Mouse (Mus musculus) hindbrain, embryonic 11.5 days (tissue): ENCODE measurements around the gene Mboat2. TPM values are rescaled to one million over a fixed set of nuclear protein-coding genes. Genes with fewer than 3 reads are reported as not detected.
A peak's percentile ranks its signal among the peaks of the same experiment; 100 is the strongest.

Source experiments
- ATAC-seq: fragments of 200-750 bp; cut with Nextera tagmentation; 2 replicates; pipeline ENCODE4 v1.8.0; 2017; ENCODE audit warnings: mild to moderate bottlenecking, moderate TSS enrichment, moderate library complexity; ENCODE audit not compliant: low FRiP score
- DNase-seq: peaks from one replicate; pipeline ENCODE4 v3.0.0-alpha.2; 2015; ENCODE audit warnings: low spot score
- H3K27ac ChIP-seq: fragments of 300-500 bp; sonication (generic); 2 replicates; pipeline ENCODE4 v1.5.1; 2014; ENCODE audit warnings: mild to moderate bottlenecking, low read depth, low read length
- H3K27me3 ChIP-seq: fragments of 300-500 bp; sonication (generic); 2 replicates; pipeline ENCODE4 v1.6.1; 2014; ENCODE audit warnings: mild to moderate bottlenecking, low read length, moderate library complexity, mixed read lengths; ENCODE audit not compliant: control insufficient read depth, insufficient read depth
- H3K36me3 ChIP-seq: fragments of 300-500 bp; sonication (generic); 2 replicates; pipeline ENCODE4 v1.6.1; 2014; ENCODE audit warnings: mild to moderate bottlenecking, low read length, moderate library complexity, mixed read lengths; ENCODE audit not compliant: control insufficient read depth, insufficient read depth
- H3K4me1 ChIP-seq: fragments of 300-500 bp; sonication (generic); replicated peaks from 2 replicates; pipeline ENCODE4 v1.6.1; 2014; ENCODE audit warnings: low read length, mixed read lengths; ENCODE audit not compliant: control insufficient read depth, insufficient read depth
- H3K4me2 ChIP-seq: fragments of 300-500 bp; sonication (generic); replicated peaks from 2 replicates; pipeline ENCODE4 v1.6.1; 2014; ENCODE audit warnings: mild to moderate bottlenecking, low read depth, low read length
- H3K4me3 ChIP-seq: fragments of 300-500 bp; sonication (generic); 2 replicates; pipeline ENCODE4 v1.5.1; 2014; ENCODE audit warnings: low read depth, low read length
- H3K9ac ChIP-seq: fragments of 300-500 bp; sonication (generic); 2 replicates; pipeline ENCODE4 v1.6.1; 2014; ENCODE audit warnings: low read depth, low read length
- H3K9me3 ChIP-seq: fragments of 300-500 bp; sonication (generic); 2 replicates; pipeline ENCODE4 v1.6.1; 2016; ENCODE audit warnings: low read length; ENCODE audit not compliant: control insufficient read depth
- WGBS: fragments of 180-500 bp; shearing (Covaris S2); extraction: QIAGEN DNeasy Blood & Tissue Kit; methylation state at CpG from one replicate; pipeline ENCODE4 v1.1.7; 2014; 5-methylcytosine and 5-hydroxymethylcytosine counted together
- polyA plus RNA-seq: library from polyadenylated mRNA; unstranded; fragments of >200 nt; fragmentation: Nextera tagmentation; extraction: Ambion mirVana; gene quantifications from 2 replicates; pipeline ENCODE4 v1.2.1, GENCODE M21; 2014

Mboat2 gene
- polyA plus RNA-seq, 1 experiment from 2014 or later, result 59.5 TPM

DNA sequence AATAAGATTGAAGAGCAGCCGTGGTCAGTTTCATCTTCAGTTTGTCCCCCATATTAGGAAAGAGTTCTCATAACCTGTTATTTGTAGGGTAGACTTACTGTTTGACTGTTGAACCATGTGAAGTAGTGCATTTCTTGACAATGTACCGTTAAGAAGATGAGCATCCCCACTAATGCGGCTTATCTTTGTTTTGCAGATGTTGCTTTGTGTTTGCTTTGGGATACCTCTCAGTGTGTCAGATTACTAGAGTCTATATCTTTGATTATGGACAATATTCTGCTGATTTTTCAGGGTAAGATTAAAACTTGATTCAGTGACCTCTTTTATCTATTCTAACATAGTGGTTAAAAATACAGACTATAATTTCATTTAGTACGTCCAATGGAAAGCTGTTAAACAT, 93.3 kb downstream of the Mboat2 start:
- no peak overlapping the region for H3K27ac ChIP-seq
- ATAC-seq, result no peak
- H3K27me3 ChIP-seq, result no peaks in the 10 kb centered on the region
- no peaks in the 10 kb centered on the region for H3K36me3 ChIP-seq
- 92% methylated on average over 4 of the region's 4 CpGs for WGBS
- no peaks in the 10 kb centered on the region for H3K9me3 ChIP-seq
- H3K4me1 ChIP-seq, result 0 out of 2 replicates have a peak, but pooled peaks cover 2% of the 10 kb centered on the region
- H3K4me2 ChIP-seq, result no peak overlapping the region
- H3K9ac ChIP-seq, result no peak overlapping the region
- DNase-seq, result no peak
- no peak overlapping the region for H3K4me3 ChIP-seq

DNA sequence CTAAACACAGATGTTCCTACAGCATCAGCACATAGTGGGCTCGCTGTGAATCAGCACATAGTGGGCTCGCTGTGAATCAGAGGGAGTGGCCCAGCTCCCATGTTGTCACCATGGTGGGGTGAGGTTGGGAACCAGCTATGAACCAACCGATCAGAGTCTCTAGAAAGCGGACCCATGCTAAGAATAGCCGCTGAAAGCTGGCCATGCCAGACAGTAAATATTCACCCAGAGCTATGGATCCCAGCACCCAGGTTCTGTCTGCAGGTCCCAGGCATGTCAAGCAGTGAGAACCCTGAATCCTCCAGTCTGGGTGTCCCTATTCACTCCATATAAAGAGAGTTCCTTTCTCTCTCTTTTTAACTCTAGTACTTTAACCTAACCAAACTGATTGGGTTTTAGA, 94.6 kb downstream of the Mboat2 start:
- Histone ChIP-seq H3K9me3 (no peaks in the 10 kb centered on the region), H3K9ac (no peak overlapping the region), H3K36me3 (no peaks in the 10 kb centered on the region), H3K4me2 (no peak overlapping the region), H3K27me3 (no peaks in the 10 kb centered on the region), H3K4me1 (0 out of 2 replicates have a peak, but pooled peaks cover 2% of the 10 kb centered on the region), H3K27ac (no peak overlapping the region), H3K4me3 (no peak overlapping the region)
- ATAC-seq, result no peak
- DNase-seq, result no peak
- 83% methylated on average over 5 of the region's 5 CpGs for WGBS

- Histone ChIP-seq H3K9me3 (no peaks in the 10 kb centered on the region), H3K9ac (no peak overlapping the region), H3K27ac (no peak overlapping the region), H3K4me2 (no peak overlapping the region), H3K27me3 (no peaks in the 10 kb centered on the region), H3K4me3 (no peak overlapping the region), H3K36me3 (no peaks in the 10 kb centered on the region), H3K4me1 (0 out of 2 replicates have a peak, but pooled peaks cover 2% of the 10 kb centered on the region)
- DNase-seq (no peak), ATAC-seq (no peak)
- WGBS, result 49% methylated on average over 4 of the region's 4 CpGs
Measured at GRCm38 (mm10) chr12:24925684-24926083, 95.0 kb downstream of the Mboat2 start.

DNA sequence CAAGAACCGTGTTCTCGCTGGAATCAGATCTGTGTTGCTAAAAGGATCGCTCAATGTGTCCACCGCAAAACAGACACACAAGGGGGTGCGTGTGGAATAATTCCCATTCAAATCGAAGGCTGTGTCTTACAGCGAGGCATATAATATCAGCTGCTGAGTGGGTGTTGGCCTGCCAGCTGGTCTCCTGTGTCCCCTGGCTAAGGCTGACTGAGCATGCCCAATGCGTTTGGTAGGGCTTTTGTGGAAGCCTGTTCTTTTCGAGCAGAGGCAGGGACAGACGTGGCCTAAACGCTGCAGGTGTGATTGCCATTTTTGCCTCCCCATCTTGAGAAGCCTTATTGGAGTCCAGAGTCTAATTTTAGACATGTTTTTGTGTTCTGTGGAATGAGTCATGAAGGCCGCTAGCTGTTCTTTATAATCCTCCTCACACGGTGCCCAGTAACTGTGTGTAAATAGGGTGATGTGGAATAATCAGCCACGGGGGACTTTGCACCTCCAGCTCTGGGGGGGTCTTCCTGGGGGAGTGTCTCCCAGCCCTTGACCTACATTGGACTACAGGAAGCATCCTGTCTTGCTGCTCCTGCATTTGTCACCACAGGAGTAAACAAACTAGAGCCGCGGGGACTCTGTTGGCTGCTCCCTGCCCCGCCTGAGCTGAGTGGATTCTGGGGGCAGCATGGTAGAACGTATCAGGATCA, 97.5 kb downstream of the Mboat2 start:
- H3K9ac ChIP-seq, result no peak overlapping the region
- H3K27ac ChIP-seq, result peak overlapping the region; percentile 19
- H3K4me1 ChIP-seq, result 0 out of 2 replicates have a peak, but pooled peaks cover 2% of the 10 kb centered on the region
- DNase-seq (no peak), ATAC-seq (peak; percentile 69)
- H3K27me3 ChIP-seq, result no peaks in the 10 kb centered on the region
- no peaks in the 10 kb centered on the region for H3K36me3 ChIP-seq
- 69% methylated on average over 18 of the region's 18 CpGs for WGBS
- H3K4me3 ChIP-seq, result no peak overlapping the region
- no peak overlapping the region for H3K4me2 ChIP-seq
- H3K9me3 ChIP-seq, result no peaks in the 10 kb centered on the region

- DNase-seq, result no peak
- H3K4me3 ChIP-seq, result no peak overlapping the region
- H3K36me3 ChIP-seq, result no peaks in the 10 kb centered on the region
- H3K4me1 ChIP-seq, result 0 out of 2 replicates have a peak, but pooled peaks cover 2% of the 10 kb centered on the region
- no peak for ATAC-seq
- H3K9me3 ChIP-seq, result no peaks in the 10 kb centered on the region
- no peak overlapping the region for H3K4me2 ChIP-seq
- 88% methylated on average over 7 of the region's 7 CpGs for WGBS
- H3K27me3 ChIP-seq, result no peaks in the 10 kb centered on the region
- no peak overlapping the region for H3K9ac ChIP-seq
- H3K27ac ChIP-seq, result no peak overlapping the region
Measured at GRCm38 (mm10) chr12:24929043-24929442, 98.4 kb downstream of the Mboat2 start.

GRCm38 (mm10) chr12:24930760-24931159, 100.1 kb downstream of the Mboat2 start:
- 74% methylated on average over 3 of the region's 3 CpGs for WGBS
- DNase-seq (no peak), ATAC-seq (no peak)
- H3K9me3 ChIP-seq, result no peaks in the 10 kb centered on the region
- no peak overlapping the region for H3K4me2 ChIP-seq
- H3K27ac ChIP-seq, result no peak overlapping the region
- 0 out of 2 replicates have a peak, but pooled peaks cover 2% of the 10 kb centered on the region for H3K4me1 ChIP-seq
- no peak overlapping the region for H3K9ac ChIP-seq
- no peaks in the 10 kb centered on the region for H3K36me3 ChIP-seq
- H3K4me3 ChIP-seq, result no peak overlapping the region
- H3K27me3 ChIP-seq, result no peaks in the 10 kb centered on the region

DNA sequence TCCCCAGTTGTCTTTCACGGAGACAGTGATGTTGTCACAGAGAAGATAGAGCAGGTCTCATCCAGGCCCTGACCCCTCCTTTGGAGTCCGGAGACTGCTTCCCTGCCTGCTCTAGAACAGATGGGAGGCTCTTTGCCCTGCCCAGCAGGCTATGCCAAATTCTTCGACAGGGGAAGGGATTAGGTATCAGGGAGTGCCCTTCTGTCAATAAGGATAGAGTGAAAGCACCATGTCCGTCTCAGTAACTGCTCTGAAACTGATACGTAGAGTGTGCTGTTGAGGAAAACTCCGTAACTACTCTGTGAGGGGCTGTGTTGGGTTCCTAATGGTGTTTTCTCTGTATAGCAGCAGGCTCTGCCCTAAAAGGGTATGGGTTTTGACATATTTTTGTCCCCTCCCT, 101.4 kb downstream of the Mboat2 start:
- ATAC-seq (no peak), DNase-seq (no peak)
- H3K4me2 ChIP-seq, result no peak overlapping the region
- 0 out of 2 replicates have a peak, but pooled peaks cover 2% of the 10 kb centered on the region for H3K4me1 ChIP-seq
- H3K4me3 ChIP-seq, result no peak overlapping the region
- WGBS, result 74% methylated on average over 6 of the region's 6 CpGs
- H3K9me3 ChIP-seq, result no peaks in the 10 kb centered on the region
- no peaks in the 10 kb centered on the region for H3K27me3 ChIP-seq
- H3K27ac ChIP-seq, result no peak overlapping the region
- H3K36me3 ChIP-seq, result no peaks in the 10 kb centered on the region
- no peak overlapping the region for H3K9ac ChIP-seq

DNA sequence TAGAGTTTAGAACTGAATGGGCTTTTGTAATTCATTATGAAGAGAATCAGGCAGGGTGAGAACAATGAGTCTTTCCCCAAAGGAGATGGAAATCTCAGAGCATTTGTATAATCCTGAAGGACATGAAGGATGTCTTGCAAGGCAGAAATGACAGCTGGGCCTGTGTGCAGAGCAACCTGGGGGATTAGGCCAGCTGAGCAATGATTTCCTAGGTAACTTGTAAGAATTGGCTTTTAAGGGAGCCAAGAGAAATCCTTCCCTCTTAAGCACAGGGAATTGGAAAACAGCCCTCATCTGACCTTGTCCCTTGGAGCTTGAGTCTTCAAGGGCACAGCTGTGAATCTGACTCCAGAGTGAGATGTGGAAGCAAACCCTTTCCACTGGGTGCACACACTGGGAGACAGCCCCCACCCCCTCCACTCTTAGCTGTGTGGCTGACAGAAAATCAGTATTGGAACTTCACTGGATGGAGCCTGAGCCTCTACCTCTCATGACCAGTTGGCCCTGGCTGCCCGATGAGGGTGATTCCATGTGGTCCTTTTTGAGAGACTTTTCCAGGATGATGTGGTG, 102.6 kb downstream of the Mboat2 start:
- DNase-seq, result no peak
- H3K9ac ChIP-seq, result no peak overlapping the region
- no peak for ATAC-seq
- H3K36me3 ChIP-seq, result no peaks in the 10 kb centered on the region
- H3K4me1 ChIP-seq, result 0 out of 2 replicates have a peak, but pooled peaks cover 2% of the 10 kb centered on the region
- peak overlapping the region; percentile 58 for H3K27ac ChIP-seq
- H3K9me3 ChIP-seq, result no peaks in the 10 kb centered on the region
- no peak overlapping the region for H3K4me2 ChIP-seq
- H3K27me3 ChIP-seq, result no peaks in the 10 kb centered on the region
- 86% methylated on average over 1 of the region's 1 CpGs for WGBS
- H3K4me3 ChIP-seq, result no peak overlapping the region

- no peak overlapping the region for H3K9ac ChIP-seq
- no peaks in the 10 kb centered on the region for H3K27me3 ChIP-seq
- no peak overlapping the region for H3K4me3 ChIP-seq
- DNase-seq, result no peak
- H3K4me1 ChIP-seq, result no peaks in the 10 kb centered on the region
- no peaks in the 10 kb centered on the region for H3K9me3 ChIP-seq
- ATAC-seq, result no peak
- 86% methylated on average over 3 of the region's 3 CpGs for WGBS
- no peaks in the 10 kb centered on the region for H3K36me3 ChIP-seq
- H3K27ac ChIP-seq, result no peak overlapping the region
- no peak overlapping the region for H3K4me2 ChIP-seq
Measured at GRCm38 (mm10) chr12:24933996-24934395, 103.3 kb downstream of the Mboat2 start.
